Mouse (Mus musculus) thymus, adult 2 months (tissue): ENCODE measurements around the gene Ccdc65.

Source experiments
- CTCF ChIP-seq: fragments of 200-500 bp; IDR thresholded peaks from 2 replicates; pipeline ENCODE4 v1.5.1; 2012; ENCODE audit warnings: mild to moderate bottlenecking, control low read depth, low read length, moderate library complexity, borderline replicate concordance; ENCODE audit not compliant: control insufficient read depth, poor library complexity, insufficient read depth; ENCODE audit errors: extremely low read depth
- POLR2A ChIP-seq: fragments of 200-500 bp; IDR thresholded peaks from 2 replicates; pipeline ENCODE4 v1.6.1; 2012; ENCODE audit warnings: mild to moderate bottlenecking, low read length, control low read depth, moderate library complexity; ENCODE audit not compliant: control insufficient read depth, poor library complexity, insufficient read depth; ENCODE audit errors: extremely low read depth

DNA sequence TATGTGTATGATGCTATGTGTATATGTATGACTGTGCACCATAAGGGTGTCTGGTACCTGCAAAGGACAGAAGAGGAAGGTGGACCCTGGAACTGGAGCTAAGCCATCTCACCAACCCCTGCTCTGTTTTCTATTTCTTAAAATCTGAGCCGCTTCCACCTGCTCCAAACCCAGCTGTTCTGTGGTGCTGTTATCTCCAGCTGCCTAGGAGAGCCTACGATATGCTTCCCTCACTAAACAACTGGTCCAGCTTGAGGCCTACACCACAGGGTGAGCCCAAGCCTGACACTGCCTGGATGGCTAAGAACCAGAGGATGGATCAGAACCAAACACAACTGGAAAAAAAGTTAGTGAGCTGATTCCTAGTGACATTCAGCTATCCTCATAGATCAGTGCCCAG, 46.1 kb downstream of the Ccdc65 start:
- TF ChIP-seq POLR2A (no peak), CTCF (no peak)
